Mouse (Mus musculus) hematopoietic stem cell, adult 5-6 weeks (primary cell): ENCODE measurements around the gene Pecr. TPM values are rescaled to one million over a fixed set of nuclear protein-coding genes. Genes with fewer than 3 reads are reported as not detected.

Experiments used
- ATAC-seq, 2 experiments: fragments of 125-278 bp in 1 of 2; replicated peaks in 1 of 2; 2 replicates each; pipeline ENCODE4 v1.8.0; 2016 to 2017; ENCODE audit warnings: inconsistent platforms in 2 of 2, mild to moderate bottlenecking in 2 of 2, moderate number of reproducible peaks in 2 of 2, low read depth in 1 of 2, moderate TSS enrichment in 1 of 2; ENCODE audit not compliant: low FRiP score in 2 of 2, poor library complexity in 2 of 2, severe bottlenecking in 2 of 2, insufficient read depth in 1 of 2, low TSS enrichment in 1 of 2
- total RNA-seq: library from RNA; stranded (forward); fragments of 172-1452, 232-1000 nt; gene quantifications from 2 replicates; pipeline ENCODE4 v1.2.3, GENCODE M21; 2017

Gene Pecr
- total RNA-seq, 1 experiment from 2014 or later, result 10.9 TPM

DNA sequence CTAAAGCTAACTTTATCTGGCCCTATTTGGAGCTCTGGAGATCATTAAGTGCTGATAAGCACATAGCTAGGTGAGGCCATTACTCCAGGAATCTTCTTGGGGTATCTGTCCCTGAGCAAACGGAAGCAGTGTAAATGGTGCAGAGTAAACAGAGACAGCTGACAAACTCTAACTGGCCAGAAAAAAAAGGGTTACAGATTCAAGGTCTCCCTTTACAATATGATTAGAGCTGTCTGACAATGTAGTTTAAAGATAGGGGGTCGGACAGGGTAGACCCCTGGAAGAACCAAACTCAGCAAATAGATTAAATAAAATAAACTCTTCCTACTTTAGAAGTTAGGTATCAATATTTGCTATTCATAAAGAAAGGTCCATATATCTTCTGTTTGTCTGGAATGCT, 65.5 kb downstream of the Pecr start:
- no peak for ATAC-seq

DNA sequence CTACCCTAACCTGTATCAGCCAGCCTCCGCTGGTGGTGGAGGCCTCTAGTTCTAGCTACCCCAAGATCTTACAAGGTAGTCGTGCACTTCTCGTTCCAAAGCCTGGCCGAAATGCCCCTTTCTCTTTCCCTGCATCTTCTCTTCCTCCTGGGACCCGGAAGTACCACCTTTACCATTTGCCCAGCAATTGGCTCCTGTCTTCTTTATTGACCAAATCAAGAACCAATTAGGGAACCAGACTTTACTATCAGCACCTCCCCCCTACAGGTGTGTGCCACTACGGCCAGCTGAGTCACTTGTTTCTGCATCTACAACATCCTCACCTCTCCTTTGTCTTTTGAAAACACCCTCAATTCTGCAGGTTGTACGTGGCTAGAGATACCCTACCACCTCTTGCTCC, 67.4 kb downstream of the Pecr start:
- no peak for ATAC-seq

DNA sequence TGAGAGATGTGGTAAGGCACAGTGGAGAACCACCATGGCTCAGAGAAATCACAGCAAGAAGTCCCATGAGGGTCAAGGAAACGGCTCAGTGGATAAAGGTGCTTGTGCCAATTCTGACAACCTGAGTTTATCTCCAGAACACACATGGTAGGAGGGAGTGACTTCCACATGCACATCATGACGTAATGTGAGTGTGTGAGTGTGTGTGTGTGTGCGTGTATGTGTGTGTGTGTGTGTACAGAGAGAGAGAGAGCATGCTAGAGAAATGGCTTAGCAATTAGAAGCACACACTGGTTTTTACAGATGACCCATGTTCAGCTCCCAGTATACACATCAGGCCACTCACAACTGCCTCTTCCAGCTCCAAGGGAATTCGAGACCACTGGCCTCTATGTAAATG, 68.9 kb downstream of the Pecr start:
- ATAC-seq, result no peak

DNA sequence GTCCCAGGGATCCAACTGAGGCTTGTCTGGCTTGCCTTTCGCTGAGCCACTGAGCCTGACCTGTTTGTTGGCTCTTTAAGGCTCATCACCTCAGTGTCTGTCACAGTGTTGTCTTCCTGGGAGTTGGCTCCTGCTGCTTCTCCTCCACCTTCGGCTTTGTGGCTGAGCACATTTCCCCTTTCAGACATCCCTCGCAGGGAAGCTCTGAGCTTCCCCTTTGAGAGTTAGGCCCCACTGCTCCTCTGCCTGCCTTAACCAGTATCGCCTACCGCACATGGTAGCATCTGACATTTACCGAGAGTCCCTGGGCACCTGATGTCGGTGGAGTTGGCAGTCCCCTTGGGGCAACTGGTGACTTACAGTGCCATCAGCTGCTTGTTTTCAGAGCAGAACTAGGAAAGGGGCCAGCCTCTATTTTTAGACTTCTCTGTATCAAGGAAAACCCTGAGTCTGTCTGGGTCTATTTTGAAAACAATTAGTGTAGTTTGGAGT, 69.6 kb downstream of the Pecr start:
- ATAC-seq, result peak; percentile 80 to 82

DNA sequence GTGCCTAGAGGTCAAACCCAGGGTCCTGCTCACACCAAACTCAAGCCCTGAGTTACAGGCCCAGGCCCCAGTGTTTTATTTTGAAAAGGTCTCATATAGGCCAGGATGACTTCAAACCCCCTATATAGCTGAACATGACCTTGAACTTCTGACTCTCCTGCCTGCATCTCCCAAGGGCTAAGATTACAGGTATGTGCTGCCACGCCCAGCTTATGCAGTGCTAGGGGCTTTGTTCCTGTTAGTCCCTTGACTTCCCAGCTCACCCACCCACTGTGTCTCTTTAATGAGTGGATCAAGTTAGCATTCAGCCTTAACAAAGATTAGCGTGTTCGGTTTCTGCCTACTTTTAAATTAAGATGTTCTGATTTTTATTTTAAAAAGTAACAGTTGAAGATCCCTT, 70.2 kb downstream of the Pecr start:
- ATAC-seq, result no peak

DNA sequence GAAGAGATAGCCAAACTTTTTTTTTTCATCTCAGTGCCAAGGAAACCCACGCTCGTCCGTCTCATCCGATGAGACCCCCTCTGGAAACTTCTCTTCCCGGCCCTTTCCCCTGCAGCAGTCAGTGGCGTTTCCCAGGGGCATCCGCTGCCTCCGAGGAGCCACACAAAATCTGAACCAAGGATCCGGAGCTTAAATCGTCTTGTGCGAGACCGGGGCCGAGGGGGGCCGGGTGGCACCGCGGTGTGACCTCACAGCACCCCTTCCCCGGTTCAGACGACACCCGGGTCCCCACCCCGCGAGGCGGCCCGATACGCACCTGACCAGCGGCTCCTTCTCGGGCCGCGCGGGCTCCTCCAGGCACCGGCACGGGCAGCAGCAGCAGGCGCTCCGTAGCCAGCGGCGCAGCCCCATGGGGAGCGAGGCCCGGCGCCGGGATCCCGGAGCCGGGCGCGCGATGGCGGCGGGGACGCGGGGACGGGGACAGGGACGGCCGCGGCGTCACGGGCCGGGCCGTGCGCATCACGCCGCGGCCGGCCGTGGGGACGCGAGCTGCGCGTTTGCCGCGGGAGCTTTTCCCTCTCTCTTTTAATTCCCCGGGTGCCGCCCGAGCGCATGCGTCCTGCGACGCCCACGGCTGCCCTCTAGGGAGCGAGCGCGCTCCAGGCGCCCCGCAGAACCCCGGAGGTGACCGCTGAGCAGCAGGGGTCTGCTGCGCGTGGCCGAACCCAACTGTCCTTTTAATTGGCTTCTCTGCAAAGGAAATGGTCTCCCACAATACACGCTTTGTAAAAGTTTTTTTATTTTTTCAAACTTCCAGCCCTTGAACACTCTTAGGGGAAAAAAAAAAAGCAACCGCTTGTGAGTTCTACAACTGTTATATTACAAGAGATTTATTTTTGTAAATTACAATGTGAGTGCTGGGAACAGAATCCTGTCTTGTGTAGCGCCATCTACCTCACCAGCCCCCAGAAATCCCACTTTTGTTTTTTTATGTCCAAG, 72.1 kb downstream of the Pecr start, which contains the start of gene Mreg:
TSS of gene Mreg (minus strand) at position 607 of the 999 bp plus-strand sequence.
- peak; percentile 42 to 44; a peak in 2 of 4 replicates for ATAC-seq

DNA sequence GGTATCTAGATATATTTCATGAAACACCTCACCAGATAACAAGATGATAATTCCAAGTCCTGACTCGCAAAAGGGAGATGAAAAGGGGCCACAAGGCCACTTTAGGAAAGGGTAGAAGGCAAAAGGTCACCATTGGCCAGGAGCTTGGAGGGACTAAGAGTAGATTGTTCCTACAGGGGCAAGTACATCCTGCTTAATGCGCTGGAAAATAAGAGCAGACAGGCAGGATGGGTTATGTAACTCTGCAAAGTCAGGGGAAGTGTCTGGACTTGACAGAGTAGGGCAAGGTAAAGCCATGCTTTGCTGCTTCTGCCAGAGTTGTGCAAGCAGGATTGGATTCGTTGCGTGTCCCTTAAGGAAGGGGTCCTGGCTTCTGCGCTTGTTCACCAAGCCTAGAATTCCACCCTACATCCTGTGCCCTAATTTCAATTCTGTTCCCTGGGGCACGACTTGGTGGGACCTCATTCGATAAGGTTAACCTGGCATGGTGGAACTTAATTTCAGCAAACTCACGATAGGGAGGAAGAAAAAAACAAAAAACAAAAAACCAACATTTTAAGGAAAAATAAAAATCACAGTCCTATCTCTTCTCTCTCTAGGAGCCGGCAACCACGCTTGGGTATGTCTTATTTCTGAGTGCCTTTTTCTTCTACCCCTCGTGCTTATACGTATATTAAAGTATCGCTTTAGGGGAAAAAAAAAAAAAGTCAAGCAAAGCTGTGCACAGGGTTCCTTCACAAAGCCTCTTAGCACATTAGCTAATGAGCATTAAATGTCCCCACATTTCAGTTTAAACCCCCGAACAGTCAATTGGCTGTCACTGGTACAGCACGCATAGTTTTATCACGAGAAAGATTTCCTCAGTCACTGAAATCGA, 73.1 kb downstream of the Pecr start:
- ATAC-seq, result no peak

Other genes with a start within 250 kb of the Pecr start
- gene Mreg, start 72.0 kb downstream of the Pecr start, total RNA-seq, result not detected in 2 replicates
- gene Tmem169, start 55 bp upstream of the Pecr start, total RNA-seq, result not detected in 2 replicates
- gene Xrcc5, start 23.1 kb upstream of the Pecr start, total RNA-seq, result 47.5 and 57.9 TPM in 2 replicates